Comparison of ENCODE assay signal across 8 mouse cellular contexts in the genomic region with DNA sequence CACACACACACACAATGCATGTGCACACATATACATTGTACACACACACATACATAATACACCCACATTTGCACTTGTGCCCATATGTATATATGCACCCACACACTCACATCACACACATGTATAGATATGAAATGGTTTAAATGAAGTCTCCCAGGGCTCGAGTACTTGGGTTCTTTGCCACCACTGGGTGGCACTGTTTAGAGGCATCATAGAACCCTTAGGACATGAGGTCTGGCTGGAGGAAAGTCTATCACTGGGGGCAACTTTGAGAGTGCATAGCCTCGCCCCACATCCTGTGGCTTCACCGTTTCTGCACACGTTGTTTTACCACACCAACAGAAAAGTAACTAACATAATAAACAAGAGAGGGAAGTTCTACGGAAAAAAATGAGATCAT.
DNase-seq lines count a peak whose midpoint lies in the region; ATAC-seq and TF ChIP-seq lines count a peak whose summit lies in the region.

No protein-coding gene starts in this region.

- no peak overlapping the region for H3K9ac ChIP-seq in kidney, postnatal 0 days (ENCODE audit: low read depth, low read length)
- H3K9ac ChIP-seq in intestine, embryonic 16.5 days (ENCODE audit: low read depth, low read length): no peak overlapping the region

- H3K36me3 ChIP-seq in kidney, postnatal 0 days (ENCODE audit: insufficient read depth, low read length): no peaks in the 10 kb centered on the region
- H3K36me3 ChIP-seq in intestine, embryonic 16.5 days (ENCODE audit: control insufficient read depth, insufficient read depth, low read length): no peaks in the 10 kb centered on the region

- H3K27ac ChIP-seq in kidney, postnatal 0 days: no peak overlapping the region
- no peak overlapping the region for H3K27ac ChIP-seq in intestine, embryonic 16.5 days (ENCODE audit: low read length)

- peak; percentile 75 for TF ChIP-seq CTCF in kidney, postnatal 0 days (IDR thresholded peaks at IDR 0.05; ENCODE audit: low read depth)

- no peaks in the 10 kb centered on the region for H3K27me3 ChIP-seq in kidney, postnatal 0 days (ENCODE audit: insufficient read depth, low read length)
- H3K27me3 ChIP-seq in intestine, embryonic 16.5 days (replicated peaks; ENCODE audit: control insufficient read depth, insufficient read depth, low read length): no peaks in the 10 kb centered on the region

- no peaks in the 10 kb centered on the region for H3K9me3 ChIP-seq in kidney, postnatal 0 days (replicated peaks; ENCODE audit: low read length)
- no peaks in the 10 kb centered on the region for H3K9me3 ChIP-seq in intestine, embryonic 16.5 days (ENCODE audit: control insufficient read depth, low read length)

- H3K4me1 ChIP-seq in kidney, postnatal 0 days (replicated peaks; ENCODE audit: insufficient read depth, low read length): no peaks in the 10 kb centered on the region
- no peaks in the 10 kb centered on the region for H3K4me1 ChIP-seq in intestine, embryonic 16.5 days (ENCODE audit: control insufficient read depth, insufficient read depth, low read length)

- DNase-seq in CD4-positive, CD25-positive, alpha-beta regulatory T cell, adult 2 months (ENCODE audit: low read depth, low spot score): peak; percentile 45
- DNase-seq in layer of hippocampus, adult 11-12 months (ENCODE audit: low spot score): peak; percentile 29
- DNase-seq in layer of hippocampus, postnatal 36 days: no peak
- DNase-seq in NIH3T3 (ENCODE audit: low read depth): peak; percentile 57
- peak; percentile 51 for DNase-seq in kidney, postnatal 0 days (ENCODE audit: low spot score)
- peak; percentile 48 for DNase-seq in thymus, postnatal 14 days

- WGBS in kidney, postnatal 0 days: 51% methylated on average over 5 of the region's 5 CpGs
- WGBS in intestine, embryonic 16.5 days: 45% methylated on average over 5 of the region's 5 CpGs

- no peak overlapping the region for H3K4me2 ChIP-seq in kidney, postnatal 0 days (ENCODE audit: low read length)
- no peak overlapping the region for H3K4me2 ChIP-seq in intestine, embryonic 16.5 days (ENCODE audit: low read depth, low read length)

- ATAC-seq in CD4-positive, CD25-positive, alpha-beta regulatory T cell, adult 4 months: no peak
- no peak for ATAC-seq in kidney, postnatal 0 days (replicated peaks; ENCODE audit: low FRiP score, low read depth)
- no peak for ATAC-seq in intestine, embryonic 16.5 days

- no peak overlapping the region for H3K4me3 ChIP-seq in kidney, postnatal 0 days (replicated peaks; ENCODE audit: low read depth, low read length)
- H3K4me3 ChIP-seq in intestine, embryonic 16.5 days (ENCODE audit: low read length): no peak overlapping the region

Comparison
In these comparisons a context has a peak if more than half of its experiments do, and no peak if none do; other contexts are left out.
1. DNase-seq: peak in CD4-positive, CD25-positive, alpha-beta regulatory T cell, adult 2 months (single experiment), layer of hippocampus, adult 11-12 months (single experiment), NIH3T3 (single experiment), kidney, postnatal 0 days (single experiment) and thymus, postnatal 14 days (single experiment); none in layer of hippocampus, postnatal 36 days (0 of 2).